Mouse (Mus musculus) gonadal fat pad, adult 2 months (tissue): Measurements from ENCODE around the gene Fbp1. TPM values are rescaled to one million over a fixed set of nuclear protein-coding genes. Genes with fewer than 3 reads are reported as not detected.
A peak's percentile ranks its signal among the peaks of the same experiment; 100 is the strongest.
"Not testable (repeated sequence)": the region's sequence is repeated elsewhere in the genome, so short reads cannot be mapped to it uniquely, and the experiment has no call there.

Experiments used
- DNase-seq: peaks from one replicate; pipeline ENCODE4 v3.0.0-alpha.2; 2012; ENCODE audit warnings: low read depth
- polyA plus RNA-seq: library from polyadenylated mRNA; depleted of rRNA; stranded (reverse); fragments of >200 nt; gene quantifications from 2 replicates; pipeline ENCODE4 v1.2.3, GENCODE M21; 2012; rRNA removed

Gene Fbp1
- 5.2 and 9.8 TPM in 2 replicates for polyA plus RNA-seq

- no peak for DNase-seq
These were observed at the start of gene Fbp1 for GRCm38 (mm10) chr13:62887712-62888441. Gene Fbp1 (minus strand): TSS chr13:62888282.

DNA sequence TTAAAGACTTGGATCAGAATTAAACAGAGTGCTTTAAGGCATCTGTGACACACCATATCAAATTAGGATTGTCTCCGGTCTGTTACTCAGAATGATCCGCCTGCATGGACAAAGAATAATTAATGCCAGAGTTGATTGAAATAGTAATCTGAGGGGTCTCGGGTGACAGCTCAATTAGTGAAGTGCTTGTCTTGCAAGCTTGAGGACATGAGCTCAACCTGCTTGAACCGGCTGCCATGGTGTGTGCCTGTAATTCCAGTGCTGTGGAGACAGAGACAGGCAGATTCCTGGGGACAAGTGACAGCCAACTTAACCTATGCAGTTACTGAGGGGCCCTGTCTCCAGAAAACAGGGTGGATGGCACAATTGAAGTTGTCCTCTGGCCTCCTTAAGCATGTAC is 44.4 kb upstream of the Fbp1 start:
- no peak for DNase-seq

DNA sequence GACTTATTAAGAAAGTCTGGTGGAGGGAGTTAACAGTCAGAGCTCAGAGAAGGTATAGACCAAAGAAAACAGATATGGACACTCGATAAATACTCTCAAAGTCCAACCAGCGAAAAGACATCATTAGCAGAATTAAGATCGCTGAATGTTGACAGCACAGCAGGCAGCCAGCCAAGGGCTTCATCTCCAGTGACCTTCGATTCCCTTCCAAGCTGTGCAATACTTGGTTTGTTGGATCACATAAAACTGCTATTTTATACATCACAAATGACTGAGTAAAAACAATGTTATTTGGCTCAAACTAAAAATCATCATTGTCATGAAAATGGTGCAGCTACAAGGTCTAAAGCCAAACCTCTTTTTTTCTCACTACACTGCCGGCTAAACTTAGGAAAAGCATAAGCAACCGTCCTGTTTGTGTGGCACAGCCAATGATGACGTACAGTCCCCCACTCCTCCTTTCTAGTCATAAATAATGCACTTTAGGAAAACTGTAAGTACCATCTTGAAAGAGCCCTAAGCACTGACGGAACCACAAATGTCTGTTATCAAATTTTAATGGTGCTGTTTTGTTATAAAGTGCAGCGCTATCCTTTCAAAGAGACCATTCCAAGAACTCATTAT is 41.8 kb upstream of the Fbp1 start:
- no peak for DNase-seq

- not testable (repeated sequence) for DNase-seq
These were observed 41.1 kb upstream of the Fbp1 start for GRCm38 (mm10) chr13:62929144-62929543.

DNA sequence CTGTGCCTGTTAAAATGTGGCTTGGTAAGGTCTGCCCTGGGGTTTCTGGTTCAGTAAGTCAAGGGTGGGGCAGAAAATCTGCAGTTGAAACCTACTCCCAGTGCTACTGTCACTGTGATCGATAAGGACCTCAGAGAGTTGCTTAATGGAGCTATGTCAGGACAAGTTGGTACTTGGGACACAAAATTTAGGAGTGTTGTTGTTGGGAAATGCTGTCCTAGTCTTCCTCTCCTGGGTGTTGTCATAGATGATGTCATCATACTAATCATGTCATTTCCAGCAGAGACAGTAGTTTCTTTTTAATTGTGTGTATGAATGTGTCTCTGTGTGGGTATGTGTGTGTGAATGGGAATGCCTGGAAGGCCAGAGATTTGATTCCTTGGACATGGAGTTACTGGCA is 39.4 kb upstream of the Fbp1 start:
- peak; percentile 83 for DNase-seq

DNA sequence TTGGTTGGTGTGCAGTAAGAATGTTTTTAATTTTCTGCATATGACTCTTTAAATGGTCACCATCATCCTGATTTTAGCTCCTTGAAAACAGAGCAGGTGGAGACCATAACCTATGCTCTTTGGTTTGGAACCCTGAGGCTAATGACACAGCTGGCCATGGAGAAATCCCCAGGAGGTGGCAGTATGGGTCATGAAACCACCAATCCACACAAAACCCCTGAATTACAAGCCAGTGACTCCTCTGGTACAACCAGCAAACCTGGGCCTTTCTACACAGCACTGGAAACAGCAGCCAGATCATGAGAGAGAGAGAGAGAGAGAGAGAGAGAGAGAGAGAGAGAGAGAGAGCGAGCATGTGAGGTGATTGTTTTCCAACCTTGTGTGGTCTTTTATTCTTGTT is 38.4 kb upstream of the Fbp1 start:
- DNase-seq, result no peak

- DNase-seq, result no peak
These were observed 35.1 kb upstream of the Fbp1 start for GRCm38 (mm10) chr13:62923182-62923581.

- no peak for DNase-seq
These were observed 34.6 kb upstream of the Fbp1 start for GRCm38 (mm10) chr13:62922645-62923044.

GRCm38 (mm10) chr13:62919647-62920341 is 31.7 kb upstream of the Fbp1 start:
- DNase-seq, result no peak

- no peak for DNase-seq
These were observed 29.5 kb upstream of the Fbp1 start for GRCm38 (mm10) chr13:62917416-62918110.

GRCm38 (mm10) chr13:62916675-62917074 is 28.6 kb upstream of the Fbp1 start:
- no peak for DNase-seq

- DNase-seq, result no peak
These were observed 23.5 kb upstream of the Fbp1 start for GRCm38 (mm10) chr13:62911575-62911974.

DNA sequence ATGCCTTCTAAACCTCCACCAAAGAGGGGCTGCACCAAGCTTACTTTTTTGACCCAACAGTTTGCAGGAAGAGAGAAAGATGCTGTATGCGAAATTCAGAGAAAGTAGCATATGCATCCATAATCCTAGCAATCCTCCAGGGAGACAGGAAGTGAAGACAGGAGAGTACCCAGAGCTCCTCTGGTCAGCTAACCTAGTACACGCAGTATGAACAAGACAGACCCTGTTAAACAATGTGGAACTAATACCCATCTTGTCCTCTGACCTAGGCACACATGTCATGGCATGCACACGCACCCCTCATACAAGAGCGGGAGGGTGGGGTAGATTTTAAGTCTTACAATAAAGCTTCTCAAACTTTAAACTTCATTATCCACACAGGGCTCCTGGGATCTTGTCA is 22.1 kb upstream of the Fbp1 start:
- no peak for DNase-seq

- no peak for DNase-seq
These were observed 21.7 kb upstream of the Fbp1 start for GRCm38 (mm10) chr13:62909776-62910175.

- no peak for DNase-seq
These were observed 20.1 kb upstream of the Fbp1 start for GRCm38 (mm10) chr13:62908163-62908559.

GRCm38 (mm10) chr13:62907527-62908162 is 19.6 kb upstream of the Fbp1 start:
- no peak for DNase-seq

DNA sequence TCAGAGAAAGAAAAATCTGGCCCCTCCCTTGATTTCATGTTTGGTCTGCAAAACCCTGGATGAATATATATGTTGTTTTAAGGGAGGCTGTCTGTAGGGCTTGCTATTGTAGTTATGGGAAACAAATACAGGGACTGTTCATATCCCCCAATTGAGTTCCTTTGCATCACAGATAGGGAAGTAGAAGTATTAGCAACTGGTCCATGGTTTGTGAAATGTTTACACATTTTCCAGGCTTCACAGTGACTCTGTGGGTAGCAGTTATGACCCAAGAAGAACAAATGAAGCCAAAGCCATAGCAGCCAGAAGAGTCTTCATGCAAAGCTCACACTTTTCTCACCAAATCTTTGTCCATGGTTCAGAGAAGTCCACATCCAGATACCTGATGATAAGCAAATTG is 13.1 kb upstream of the Fbp1 start:
- DNase-seq, result no peak

DNA sequence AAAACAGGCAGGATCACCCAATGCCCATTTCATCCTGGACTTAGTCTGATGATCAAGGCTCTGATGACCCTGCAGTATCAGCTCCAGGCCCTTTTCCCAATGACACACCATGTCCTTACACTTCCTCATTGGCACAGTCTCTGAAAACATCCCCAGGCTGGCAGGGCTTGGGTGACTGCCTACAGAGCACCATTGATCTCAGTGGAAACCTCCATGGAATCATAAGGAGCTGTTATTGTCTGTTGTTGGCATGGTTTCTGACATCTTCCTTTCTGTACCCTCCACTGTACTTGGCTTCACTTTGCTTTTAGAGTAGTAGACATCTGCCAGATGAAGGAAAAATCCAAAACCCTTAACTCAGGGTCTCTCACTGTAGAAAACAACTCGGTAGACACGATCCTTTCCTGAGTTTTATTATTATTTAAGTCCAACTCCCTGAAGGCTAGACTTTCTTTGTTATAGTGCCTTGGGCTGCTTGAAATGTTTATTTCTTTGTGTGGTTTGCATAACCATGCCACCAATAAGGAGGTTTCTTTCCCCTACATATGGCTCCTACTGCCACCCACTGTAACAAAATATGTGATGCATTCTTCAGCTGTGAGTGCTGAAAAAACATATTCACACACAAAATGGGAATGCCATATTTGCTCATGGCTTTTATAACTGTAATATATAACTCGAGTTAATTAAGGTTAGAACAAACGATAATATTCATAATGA is 10.0 kb upstream of the Fbp1 start:
- no peak for DNase-seq

GRCm38 (mm10) chr13:62893044-62893842 is 5.2 kb upstream of the Fbp1 start:
- DNase-seq, result no peak

- no peak for DNase-seq
These were observed 1.2 kb upstream of the Fbp1 start for GRCm38 (mm10) chr13:62889311-62889710.
